Comparison of ENCODE assay signal across 33 mouse cellular contexts in genomic region chr10:115146257-115146898, GRCm38 (mm10). TPM values are rescaled to one million over a fixed set of nuclear protein-coding genes. Genes with fewer than 3 reads are reported as not detected.
"Had no signal": no experiment of that assay in that cellular context is flagged by ENCODE, and none has a peak within 500 bp of the region (broad histone marks: within the 10 kb centered on the region; RNA-seq: fewer than 3 reads in every experiment).

No protein-coding gene starts in this region.

- H3K4me2 ChIP-seq: heart, embryonic 12.5 days; hindbrain, embryonic 12.5 days; hindbrain, embryonic 14.5 days; intestine, embryonic 15.5 days; kidney, embryonic 15.5 days; limb, embryonic 13.5 days; limb, embryonic 15.5 days; liver, embryonic 12.5 days had no signal

- DNase-seq: gastrocnemius, adult 2 months; gastrocnemius, postnatal 10 days; gastrocnemius, postnatal 25 days; heart, postnatal 10 days; heart, postnatal 4 days; kidney, adult 2 months; kidney, adult 9 months; kidney, postnatal 14 days; kidney, postnatal 36 days; layer of hippocampus, adult 9-11 months; layer of hippocampus, postnatal 36 days; left cerebral cortex, postnatal 4 days had no signal

- H3K9me3 ChIP-seq: heart, embryonic 10.5 days; heart, embryonic 12.5 days; hindbrain, embryonic 10.5 days; hindbrain, embryonic 12.5 days; intestine, embryonic 15.5 days; kidney, embryonic 15.5 days; limb, embryonic 13.5 days; limb, embryonic 15.5 days; liver, embryonic 12.5 days had no signal

- H3K27me3 ChIP-seq: heart, embryonic 12.5 days; hindbrain, embryonic 12.5 days; intestine, embryonic 15.5 days; kidney, embryonic 15.5 days; limb, embryonic 13.5 days; limb, embryonic 15.5 days; liver, embryonic 12.5 days had no signal

- H3K36me3 ChIP-seq: heart, embryonic 10.5 days; heart, embryonic 12.5 days; hindbrain, embryonic 10.5 days; hindbrain, embryonic 12.5 days; intestine, embryonic 15.5 days; kidney, embryonic 15.5 days; limb, embryonic 13.5 days; limb, embryonic 15.5 days; liver, embryonic 12.5 days had no signal

- ATAC-seq: hindbrain, embryonic 16.5 days; inflammation-experienced regulatory T-cells, adult 6 months; intestine, embryonic 15.5 days; intestine, postnatal 0 days; liver, embryonic 12.5 days had no signal

- H3K4me1 ChIP-seq: heart, embryonic 10.5 days; heart, embryonic 12.5 days; hindbrain, embryonic 10.5 days; hindbrain, embryonic 12.5 days; intestine, embryonic 15.5 days; kidney, embryonic 15.5 days; limb, embryonic 13.5 days; limb, embryonic 15.5 days; liver, embryonic 12.5 days had no signal

- H3K4me3 ChIP-seq: gastrocnemius, adult 2 months; heart, embryonic 10.5 days; heart, embryonic 12.5 days; hindbrain, embryonic 10.5 days; hindbrain, embryonic 12.5 days; intestine, embryonic 15.5 days; kidney, embryonic 15.5 days; limb, embryonic 13.5 days; limb, embryonic 15.5 days; liver, embryonic 12.5 days had no signal

- H3K9ac ChIP-seq: heart, embryonic 12.5 days; hindbrain, embryonic 12.5 days; hindbrain, embryonic 14.5 days; intestine, embryonic 15.5 days; kidney, embryonic 15.5 days; limb, embryonic 13.5 days; limb, embryonic 15.5 days; liver, embryonic 12.5 days had no signal

- H3K27ac ChIP-seq: gastrocnemius, adult 2 months; heart, embryonic 10.5 days; hindbrain, embryonic 10.5 days; hindbrain, embryonic 12.5 days; hindbrain, embryonic 14.5 days; intestine, embryonic 15.5 days; kidney, embryonic 15.5 days; kidney, postnatal 0 days; limb, embryonic 13.5 days; limb, embryonic 15.5 days; liver, embryonic 12.5 days had no signal

RNA-seq across cellular contexts. Expression of gene Tph2, which starts 38.4 kb away (rescaled TPM):
- total RNA-seq: gastrocnemius, adult 2 months; gastrocnemius, postnatal 10 days; gastrocnemius, postnatal 25 days; gastrocnemius, postnatal 4 days; granulocyte monocyte progenitor cell, adult 5-6 weeks; heart, adult 8-10 months; heart, postnatal 10 days; heart, postnatal 25 days; heart, postnatal 4 days; liver, adult 2 months had no signal
- polyA plus RNA-seq: heart, embryonic 10.5 days; heart, embryonic 12.5 days; heart, embryonic 14.5 days; inflammation-experienced regulatory T-cells, adult 6 months; intestine, embryonic 15.5 days; intestine, postnatal 0 days; kidney, adult 2 months; kidney, embryonic 15.5 days; kidney, postnatal 0 days; large intestine, adult 2 months; liver, adult 2 months; liver, embryonic 12.5 days had no signal
